Mouse (Mus musculus) CH12.LX (cell line): Measurements from ENCODE around the gene Olfr699.

Experiments
- CHD1 ChIP-seq: IDR thresholded peaks from 2 replicates; pipeline ENCODE4 v1.6.1; 2012; ENCODE audit warnings: low read depth, low read length, improper control_type of control experiment, inconsistent platforms
- CHD2 ChIP-seq: IDR thresholded peaks from 2 replicates; pipeline ENCODE4 v1.6.1; 2011; ENCODE audit warnings: low read length, improper control_type of control experiment
- CTCF ChIP-seq, 2 experiments: IDR thresholded peaks in 1 of 2; conservative IDR thresholded peaks in 1 of 2; 2 replicates each; pipeline ENCODE4 v1.5.1; 2011 to 2012; ENCODE audit warnings: low read depth in 2 of 2, low read length in 2 of 2, improper control_type of control experiment in 1 of 2, inconsistent platforms in 1 of 2, mild to moderate bottlenecking in 1 of 2, moderate library complexity in 1 of 2
- E2F4 ChIP-seq: IDR thresholded peaks from 2 replicates; pipeline ENCODE4 v1.6.1; 2011; ENCODE audit warnings: low read depth, low read length, improper control_type of control experiment; ENCODE audit not compliant: insufficient replicate concordance
- EP300 ChIP-seq: IDR thresholded peaks from 2 replicates; pipeline ENCODE4 v1.6.1; 2011; ENCODE audit warnings: low read length, improper control_type of control experiment
- JUN ChIP-seq: IDR thresholded peaks from 2 replicates; pipeline ENCODE4 v1.6.1; 2011; ENCODE audit warnings: low read depth, mild to moderate bottlenecking, low read length, improper control_type of control experiment, moderate library complexity; ENCODE audit not compliant: insufficient read depth
- MAFK ChIP-seq: IDR thresholded peaks from 2 replicates; pipeline ENCODE4 v1.6.1; 2011; ENCODE audit warnings: low read length, improper control_type of control experiment; ENCODE audit not compliant: insufficient replicate concordance
- POLR2A ChIP-seq: IDR thresholded peaks from 2 replicates; pipeline ENCODE4 v1.6.1; 2011; ENCODE audit warnings: low read depth, mild to moderate bottlenecking, improper control_type of control experiment, low read length
- RAD21 ChIP-seq: IDR thresholded peaks from 2 replicates; pipeline ENCODE4 v1.6.1; 2011; ENCODE audit warnings: low read depth, mild to moderate bottlenecking, low read length, improper control_type of control experiment, moderate library complexity
- TBP ChIP-seq: conservative IDR thresholded peaks from 2 replicates; pipeline ENCODE4 v1.6.1; 2011; ENCODE audit warnings: low read depth, low read length, improper control_type of control experiment
- UBTF ChIP-seq: IDR thresholded peaks from 2 replicates; pipeline ENCODE4 v1.6.1; 2012; ENCODE audit warnings: low read depth, mild to moderate bottlenecking, inconsistent platforms, low read length, improper control_type of control experiment, moderate library complexity
- USF1 ChIP-seq: IDR thresholded peaks from 2 replicates; pipeline ENCODE4 v1.6.1; 2014; ENCODE audit warnings: low read depth, mild to moderate bottlenecking, inconsistent platforms, low read length, improper control_type of control experiment
- ZC3H11A ChIP-seq: IDR thresholded peaks from 2 replicates; pipeline ENCODE4 v1.6.1; 2012; ENCODE audit warnings: low read depth, mild to moderate bottlenecking, inconsistent platforms, low read length, improper control_type of control experiment
- ZMIZ1 ChIP-seq: IDR thresholded peaks from 2 replicates; pipeline ENCODE4 v1.6.1; 2012; ENCODE audit warnings: low read depth, mild to moderate bottlenecking, inconsistent platforms, low read length, improper control_type of control experiment

- TF ChIP-seq POLR2A = no peak
- TF ChIP-seq MAFK = no peak
- no peak for TF ChIP-seq CTCF (conservative IDR thresholded peaks at IDR 0.05 in 1 of 2, IDR thresholded peaks at IDR 0.05 in 1 of 2; ENCODE audit: low read depth in 2 of 2, low read length in 2 of 2)
- TF ChIP-seq ZMIZ1 = no peak
- TF ChIP-seq JUN = no peak
- no peak for TF ChIP-seq TBP
- TF ChIP-seq RAD21 = no peak
- no peak for TF ChIP-seq UBTF
- no peak for TF ChIP-seq EP300
- no peak for TF ChIP-seq ZC3H11A
- TF ChIP-seq E2F4 = no peak
- no peak for TF ChIP-seq CHD2
- no peak for TF ChIP-seq USF1
- TF ChIP-seq CHD1 = no peak
These were observed 25.4 kb upstream of the Olfr699 start for GRCm38 (mm10) chr7:106818414-106818813.
